Mouse (Mus musculus) heart, adult 8-10 months (tissue): ENCODE measurements at regions not wholly inside any gene's neighbourhood (a gene's known extent, or its start where the extent isn't known, plus 50 kb on each side); places are given as distances from the start of the nearest gene placed in this dataset.
"Not testable (repeated sequence)": the region's sequence is repeated elsewhere in the genome, so short reads cannot be mapped to it uniquely, and the experiment has no call there.

Source experiments
- DNase-seq: peaks from one replicate; pipeline ENCODE4 v3.0.0; 2022; ENCODE audit warnings: low spot score

DNA sequence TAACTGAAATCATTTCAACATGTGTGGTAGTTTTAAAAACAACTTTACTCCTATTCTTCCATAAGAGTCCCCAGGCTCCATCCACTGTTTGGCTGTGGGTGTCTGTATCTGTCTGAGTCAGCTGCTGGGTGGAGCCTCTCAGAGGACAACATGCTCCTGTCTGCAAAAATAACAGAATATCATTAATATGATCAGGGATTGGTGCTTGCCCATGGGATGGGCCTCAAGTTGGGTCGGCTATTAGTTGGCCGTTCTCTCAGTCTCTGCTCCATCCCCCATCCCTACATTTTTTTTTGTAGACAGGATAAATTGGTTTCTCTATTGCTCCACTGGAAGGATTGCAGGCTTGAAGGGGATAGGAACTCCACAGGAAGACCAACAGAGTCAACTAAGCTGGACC is 108.5 kb upstream of the Fgf16 start:
- not testable (repeated sequence) for DNase-seq

DNA sequence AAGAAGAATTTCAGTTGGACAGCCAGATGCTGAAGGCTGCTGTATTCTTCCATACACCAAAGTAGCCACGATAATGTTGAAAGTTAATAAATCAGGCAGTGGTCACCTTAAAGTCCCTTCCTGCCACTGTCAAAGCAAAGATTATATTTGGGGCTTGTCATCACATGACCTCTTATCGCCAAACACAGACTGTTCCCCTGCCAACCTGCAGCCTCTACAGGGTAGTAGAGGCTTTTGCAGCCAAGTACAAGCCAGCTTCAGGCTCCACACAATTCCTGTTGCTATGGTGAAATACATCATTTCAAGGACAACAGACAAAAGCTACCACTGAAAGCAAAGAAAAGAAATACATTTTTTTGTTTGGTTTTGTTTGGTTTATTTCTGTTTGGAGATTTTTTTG is 93.5 kb upstream of the Fgf16 start:
- no peak for DNase-seq

DNA sequence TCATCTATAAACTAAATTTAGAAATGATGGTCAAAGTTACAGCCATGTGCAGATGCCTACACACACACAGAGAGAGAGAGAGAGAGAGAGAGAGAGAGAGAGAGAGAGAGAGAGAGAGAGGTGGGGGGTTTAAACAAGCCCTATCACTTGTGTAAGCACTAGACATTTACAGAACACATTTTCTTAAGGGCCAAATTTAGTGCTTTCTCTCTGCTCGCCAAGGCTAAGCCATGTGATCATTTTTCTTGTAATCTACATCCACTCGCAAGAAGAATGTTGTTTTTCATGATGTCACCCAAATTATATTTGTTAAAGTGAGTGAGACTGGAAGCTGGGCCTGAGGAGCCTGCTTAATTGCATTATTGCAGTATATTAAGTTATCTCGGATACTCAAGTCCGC is 92.8 kb upstream of the Fgf16 start:
- no peak for DNase-seq

DNA sequence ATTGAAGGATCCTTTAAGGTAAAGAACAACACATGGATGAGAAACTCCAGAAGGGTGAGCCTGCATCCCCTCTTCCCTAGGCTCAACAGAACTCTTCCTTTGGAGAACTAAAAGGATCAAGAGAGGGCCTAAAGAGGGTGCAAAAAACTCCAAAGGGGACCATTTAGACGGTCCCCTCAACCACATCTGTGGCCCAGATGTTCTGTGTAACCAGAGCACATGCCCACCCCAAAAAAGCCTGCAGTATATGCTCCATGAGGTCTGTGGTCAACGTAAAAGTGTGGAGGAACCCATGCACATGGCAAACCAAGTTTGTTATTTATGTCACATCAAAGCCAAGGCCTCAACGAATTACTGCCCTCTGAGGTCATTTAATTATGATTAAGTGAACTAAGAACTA is 89.2 kb upstream of the Fgf16 start:
- DNase-seq, result no peak

DNA sequence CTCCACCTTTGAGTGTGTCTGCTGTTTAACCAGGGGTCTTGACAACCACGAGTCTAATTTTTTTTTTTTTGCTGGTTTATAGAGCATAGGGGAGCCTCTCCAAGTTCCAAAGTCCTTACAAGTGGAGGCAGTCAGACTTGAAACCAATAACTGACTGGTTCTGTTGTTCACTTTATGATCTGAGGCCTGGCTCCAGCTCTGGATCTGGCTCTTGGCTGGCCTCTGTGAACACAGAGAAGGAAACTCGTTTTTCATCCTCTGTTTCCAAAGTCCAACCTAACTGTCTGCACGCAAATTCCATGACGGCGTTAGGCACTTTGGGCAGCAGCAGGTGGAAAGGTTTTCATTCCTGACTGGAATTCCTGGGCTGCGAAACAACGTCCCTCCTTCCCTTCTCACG is 80.4 kb upstream of the Fgf16 start:
- DNase-seq, result no peak

DNA sequence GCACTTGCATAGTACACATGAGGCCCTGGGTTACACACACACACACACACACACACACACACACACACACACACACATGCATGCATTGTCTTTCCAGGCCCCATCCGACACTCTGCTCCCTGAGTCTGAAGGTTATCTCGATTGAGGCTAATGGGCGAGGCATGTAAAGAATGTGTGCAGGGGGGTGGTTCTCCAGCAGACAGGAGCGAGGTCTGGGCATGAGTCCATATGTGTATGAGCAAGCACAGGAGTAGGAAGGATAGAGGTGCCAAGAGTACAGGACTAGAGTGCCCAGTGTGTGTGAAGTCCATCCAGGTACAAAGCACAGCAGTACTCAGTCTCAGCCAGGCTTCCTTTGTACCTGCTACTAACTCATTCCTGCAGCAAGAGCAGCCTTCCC is 79.6 kb upstream of the Fgf16 start:
- peak; percentile 38 for DNase-seq

DNA sequence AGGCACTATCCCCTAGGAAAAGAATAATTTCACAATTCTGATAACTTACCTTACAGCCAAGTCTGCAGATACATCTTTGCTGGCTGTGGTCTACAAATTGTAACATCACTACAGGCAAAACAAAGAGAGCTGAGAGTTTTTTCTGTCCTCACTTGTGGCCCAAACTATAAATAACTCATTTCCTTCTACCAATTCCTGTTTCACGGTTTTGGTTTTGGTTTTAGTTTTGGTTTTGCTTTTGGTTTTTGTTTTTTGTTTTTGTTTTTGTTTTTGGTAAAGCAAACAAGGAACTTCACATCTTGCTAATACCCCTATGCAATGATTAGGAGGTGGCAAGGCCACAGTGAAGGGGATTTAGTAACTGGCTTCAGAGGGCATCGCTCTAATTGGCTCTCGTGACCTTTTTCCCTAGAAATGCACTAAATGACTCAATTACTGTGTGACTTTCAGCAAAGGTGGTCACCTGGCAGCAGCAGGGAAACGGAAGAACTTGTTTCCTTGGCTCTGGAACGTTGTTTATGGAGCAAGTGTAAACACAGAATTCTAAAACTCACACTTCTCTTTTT is 53.3 kb upstream of the Fgf16 start:
- DNase-seq, result no peak
